Mouse (Mus musculus): ENCODE data around the gene Arhgef7. TPM values are rescaled to one million over a fixed set of nuclear protein-coding genes. Genes with fewer than 3 reads are reported as not detected.

The Arhgef7 gene
- 33.3 and 35.1 TPM in 2 replicates for polyA plus RNA-seq (2012; rRNA removed; ENCODE audit: low replicate concordance)

GRCm38 (mm10) chr8:11727651-11728481, at the start of gene Arhgef7:
Arhgef7 (plus strand) TSS chr8:11727721.

GRCm38 (mm10) chr8:11701033-11701362, 26.5 kb upstream of the Arhgef7 start, which contains the start of gene 1700016D06Rik:
1700016D06Rik (minus strand) TSS chr8:11701063.

GRCm38 (mm10) chr8:11840174-11840573, 112.7 kb downstream of the Arhgef7 start, which contains the start of gene Tex29:
Tex29 (plus strand) TSS chr8:11840474.

Other genes with a start within 250 kb of the Arhgef7 start
- gene Rab20, start 249.0 kb upstream of the Arhgef7 start, polyA plus RNA-seq (2012; rRNA removed; ENCODE audit: low replicate concordance) = 14.3 and 16.8 TPM in 2 replicates
- 123 and 129 TPM in 2 replicates for gene Naxd, start 230.2 kb upstream of the Arhgef7 start, polyA plus RNA-seq (2012; rRNA removed; ENCODE audit: low replicate concordance)
- 53.8 and 58.4 TPM in 2 replicates for gene Cars2, start 176.9 kb upstream of the Arhgef7 start, polyA plus RNA-seq (2012; rRNA removed; ENCODE audit: low replicate concordance)
- 11.3 and 12.2 TPM in 2 replicates for gene Ing1, start 172.2 kb upstream of the Arhgef7 start, polyA plus RNA-seq (2012; rRNA removed; ENCODE audit: low replicate concordance)
- gene Ankrd10, start 92.0 kb upstream of the Arhgef7 start, polyA plus RNA-seq (2012; rRNA removed; ENCODE audit: low replicate concordance) = 55.6 and 62.0 TPM in 2 replicates
- not detected in 2 replicates for gene 1700016D06Rik, start 26.7 kb upstream of the Arhgef7 start, polyA plus RNA-seq (2012; rRNA removed; ENCODE audit: low replicate concordance)
- gene Tex29, start 112.8 kb downstream of the Arhgef7 start, polyA plus RNA-seq (2012; rRNA removed; ENCODE audit: low replicate concordance) = not detected in 2 replicates

Data from mammary gland, adult 2 months (tissue).